Mouse (Mus musculus) bone marrow, adult 2 months (tissue): ENCODE measurements around the gene Tarm1.

Experiments used
- CTCF ChIP-seq: fragments of 200-500 bp; IDR thresholded peaks from 2 replicates; pipeline ENCODE4 v1.5.1; 2011; ENCODE audit warnings: low read length, control low read depth; ENCODE audit not compliant: control insufficient read depth, insufficient read depth
- POLR2A ChIP-seq: fragments of 200-500 bp; IDR thresholded peaks from 2 replicates; pipeline ENCODE4 v1.6.1; 2011; ENCODE audit warnings: low read depth, mild to moderate bottlenecking, control low read depth, low read length, borderline replicate concordance; ENCODE audit not compliant: control insufficient read depth

DNA sequence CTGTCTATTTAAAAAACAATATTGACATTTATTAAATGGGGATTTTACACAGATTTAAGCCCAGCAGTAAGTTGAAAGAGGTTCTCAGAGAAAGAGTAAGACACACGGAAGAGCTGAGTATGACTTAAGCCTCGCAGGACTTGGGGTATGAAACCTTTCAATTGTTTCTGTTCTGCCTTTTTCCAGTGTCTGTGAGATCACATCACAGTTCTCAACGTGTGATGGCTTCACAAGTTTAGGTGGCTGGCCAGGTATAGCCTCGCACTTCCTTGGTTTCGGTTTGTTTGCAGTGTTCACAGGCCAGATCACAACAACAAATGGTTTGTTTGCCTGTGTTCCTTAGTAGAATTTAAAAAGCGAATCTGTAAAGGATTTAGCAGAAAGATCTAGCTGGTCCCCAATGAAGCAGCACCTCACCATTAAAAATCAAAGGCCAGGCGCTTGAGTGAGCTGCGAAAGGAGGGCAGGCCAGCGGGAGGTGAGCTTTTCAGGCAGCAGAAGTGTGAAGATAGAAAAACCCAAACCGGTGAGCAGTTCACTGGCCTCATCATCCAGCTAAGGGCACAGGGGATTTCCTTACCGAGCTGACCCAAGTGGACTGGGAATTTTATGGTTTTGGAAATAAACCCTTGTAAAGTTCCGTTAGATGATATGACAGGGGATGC lies 49.5 kb downstream of the Tarm1 start:
- TF ChIP-seq CTCF (no peak), POLR2A (no peak)
